Mouse (Mus musculus) heart, postnatal 14 days (tissue): ENCODE data around the gene Birc3. TPM values are rescaled to one million over a fixed set of nuclear protein-coding genes. Genes with fewer than 3 reads are reported as not detected.
"Not testable (repeated sequence)": the region's sequence is repeated elsewhere in the genome, so short reads cannot be mapped to it uniquely, and the experiment has no call there.

Experiments used
- DNase-seq, 2 experiments: peaks; one replicate each; pipeline ENCODE4 v3.0.0; 2021 to 2022
- intact Hi-C: fragments of 180-260 bp; cut with DNase I; formaldehyde crosslinking; loops from one replicate; pipeline ENCODE4 v1.15.1; 2025
- long read RNA-seq, 2 experiments: library from polyadenylated mRNA; stranded (forward); transcript quantifications; one replicate each; pipeline ENCODE4 v2.0.0; 2021
- total RNA-seq, 2 experiments: library from RNA; stranded (reverse); gene quantifications; 2 replicates each; pipeline ENCODE4 v1.2.3; 2021

Gene Birc3
- 10 to 100 TPM in 1 of 2 experiments, 1 to 10 TPM in 1; 8.9 to 10.3 TPM for total RNA-seq
- long read RNA-seq, experiment 1, partial matches to known transcripts: 0 of 6 reads
- long read RNA-seq, experiment 1, other reads (novel, unspliced or antisense): 3 of 6 reads
- long read RNA-seq, experiment 2, partial matches to known transcripts: 0 of 3 reads
- long read RNA-seq, experiment 2, other reads (novel, unspliced or antisense): 1 of 3 reads

DNA sequence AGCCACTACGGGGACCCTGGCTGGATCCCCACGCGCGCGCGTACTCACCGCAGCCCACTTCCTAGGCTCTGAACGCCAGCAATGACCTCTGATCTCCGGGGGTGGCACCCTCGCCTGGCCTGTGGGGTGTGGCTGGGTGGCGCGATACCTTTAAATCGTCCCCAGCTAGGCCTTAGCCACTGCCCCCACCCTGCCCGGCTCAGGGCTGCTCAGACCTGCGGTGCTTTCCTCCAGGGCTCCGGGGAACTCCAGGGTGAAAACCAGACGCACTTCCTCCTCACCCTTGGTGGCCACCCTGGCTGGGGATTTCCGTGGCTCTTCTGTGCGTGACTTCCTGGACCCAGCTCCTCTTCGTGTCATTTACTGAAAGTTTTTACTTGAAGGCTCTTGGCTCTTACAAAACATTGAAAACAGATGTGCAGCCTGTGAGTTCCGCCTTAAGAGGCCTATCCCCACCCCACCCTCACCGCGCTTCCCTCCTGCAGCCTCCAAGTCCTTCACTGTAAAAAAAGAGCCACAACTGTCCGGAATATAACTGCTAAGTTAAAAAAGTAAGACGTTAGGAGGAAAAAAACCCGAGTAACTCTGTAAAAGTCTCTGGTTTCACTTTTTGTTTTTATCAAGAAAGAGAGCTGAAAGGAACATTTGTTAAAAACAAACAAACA is at the start of gene Birc3:
Gene Birc3 (minus strand): TSS at position 412 of the 665 bp plus-strand sequence.
- intact Hi-C loops: loop anchor here (5.0 kb wide), 1 partner anchor 36 kb away; the partner anchor contains the start of gene Birc2
- peak; percentile 72 to 76 for DNase-seq

DNA sequence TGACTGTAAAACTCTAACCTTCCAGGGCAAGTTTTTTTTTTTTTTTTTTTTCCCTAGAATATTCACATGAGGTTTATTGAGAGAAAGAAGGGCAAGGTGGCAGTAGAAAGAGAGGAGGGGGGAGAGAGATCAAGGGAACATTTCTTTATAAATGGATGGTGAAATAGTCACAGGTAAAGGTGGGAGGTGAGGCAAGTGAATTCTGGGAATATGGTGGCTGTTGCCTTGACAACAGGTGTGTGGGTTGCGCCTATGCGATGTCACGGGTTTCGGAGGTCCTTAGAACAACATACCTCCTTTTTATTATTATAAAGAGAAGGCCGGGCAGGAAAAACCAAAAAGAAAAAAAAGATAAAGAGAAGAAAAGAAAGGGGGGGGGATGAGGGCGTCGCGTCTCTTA is 41.9 kb upstream of the Birc3 start:
- intact Hi-C loops: loop anchor here (1.0 to 5.0 kb wide), 2 partner anchors 9 to 157 kb away; no protein-coding TSS in a partner anchor
- no peak for DNase-seq

DNA sequence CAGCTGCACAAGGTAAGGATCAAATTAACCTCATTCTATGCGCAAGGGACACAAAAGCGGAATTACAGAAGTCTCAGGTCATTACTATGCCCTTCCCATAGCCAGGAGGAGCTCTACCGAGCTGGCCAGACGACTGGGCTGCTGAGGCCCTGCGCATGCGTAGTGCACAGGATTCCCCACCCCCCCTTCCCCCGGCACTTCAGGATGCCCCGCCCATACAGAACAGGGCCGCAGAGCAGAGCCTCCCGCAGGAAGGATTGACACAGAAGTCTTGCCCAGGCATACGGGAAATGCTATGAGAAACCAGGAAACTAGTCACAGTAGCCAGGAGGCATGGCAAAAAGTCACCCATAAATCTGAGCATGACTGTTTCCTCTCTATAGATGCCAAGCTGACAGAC is 41.5 kb upstream of the Birc3 start:
- peak; percentile 53 to 61 for DNase-seq

DNA sequence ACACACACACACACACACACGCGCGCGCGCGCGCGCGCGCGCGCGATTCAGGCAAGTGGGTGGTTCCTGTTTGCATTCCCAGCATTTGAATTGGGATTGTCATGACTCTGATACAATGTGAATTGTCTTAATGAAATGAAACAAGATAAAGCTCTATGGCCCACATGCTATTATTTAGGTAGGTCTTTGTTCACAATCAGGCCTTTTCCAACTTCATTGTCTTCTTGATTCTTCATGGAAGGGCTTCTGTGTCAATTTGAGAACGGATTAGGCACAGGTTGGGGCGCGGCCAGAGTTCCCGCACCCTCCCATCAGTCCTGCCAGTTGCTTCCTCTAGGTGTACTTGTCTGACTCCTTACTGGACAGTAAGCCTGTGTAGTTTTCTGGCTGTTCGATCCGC is 41.0 kb upstream of the Birc3 start:
- intact Hi-C loops: loop anchor here (5.0 kb wide), 1 partner anchor 158 kb away; no protein-coding TSS in a partner anchor
- no peak for DNase-seq

More for the DNA sequence above, 41.5 kb upstream of the Birc3 start:
- intact Hi-C loops: loop anchor here (5.0 kb wide), 1 partner anchor 158 kb away; no protein-coding TSS in a partner anchor

DNA sequence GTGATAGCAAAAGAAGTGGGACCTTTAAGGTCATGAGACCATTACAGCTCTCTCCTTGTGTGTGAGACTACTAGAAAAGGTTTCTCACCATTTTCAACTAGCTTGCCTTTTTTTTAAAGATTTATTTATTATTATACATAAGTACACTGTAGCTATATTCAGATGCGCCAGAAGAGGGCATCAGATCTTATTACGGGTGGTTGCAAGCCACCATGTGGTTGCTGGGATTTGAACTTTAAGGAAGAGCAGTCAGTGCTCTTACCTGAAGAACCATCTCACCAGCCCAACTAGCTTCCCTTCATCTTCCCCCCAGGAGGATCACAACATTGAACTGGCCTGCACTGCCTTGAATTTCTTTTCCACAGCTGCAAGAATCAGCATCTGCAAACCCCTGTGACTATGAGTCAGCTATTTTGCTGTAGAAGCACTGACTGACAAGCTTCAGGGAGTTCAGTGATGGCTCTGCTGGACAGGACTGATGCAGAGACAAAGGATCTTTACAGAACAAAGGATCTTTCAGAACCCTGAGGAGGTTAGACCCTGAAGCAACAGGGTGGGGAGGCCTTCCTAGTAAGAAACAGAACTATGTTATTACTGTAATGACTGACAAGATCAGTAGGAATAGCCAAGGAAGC is 34.5 kb upstream of the Birc3 start:
- intact Hi-C loops: loop anchor here (10.0 kb wide), 1 partner anchor 297 kb away; no protein-coding TSS in a partner anchor

DNA sequence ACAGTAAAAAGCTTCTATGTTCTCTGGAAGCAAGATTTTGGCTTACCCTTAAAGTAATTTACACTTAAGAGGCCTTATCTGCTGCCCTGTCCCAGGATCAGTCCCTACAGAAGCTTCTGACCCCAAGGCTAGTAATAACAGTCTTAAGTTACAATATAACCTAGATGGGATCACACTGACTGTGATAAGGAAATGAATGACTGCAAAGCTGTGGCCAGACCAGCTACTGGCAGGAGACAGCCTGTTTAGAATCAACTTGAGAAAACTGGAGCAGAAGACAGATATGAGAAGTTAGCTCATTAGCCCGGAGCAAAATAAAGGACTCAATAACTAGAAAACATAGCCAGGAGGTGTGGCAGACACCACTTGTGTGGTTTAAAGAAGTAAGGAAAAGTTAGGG is 33.6 kb upstream of the Birc3 start:
- intact Hi-C loops: loop anchor here (10.0 kb wide), 1 partner anchor 298 kb away; no protein-coding TSS in a partner anchor
- DNase-seq: no peak

More for the DNA sequence above, 34.5 kb upstream of the Birc3 start:
- DNase-seq: no peak

DNA sequence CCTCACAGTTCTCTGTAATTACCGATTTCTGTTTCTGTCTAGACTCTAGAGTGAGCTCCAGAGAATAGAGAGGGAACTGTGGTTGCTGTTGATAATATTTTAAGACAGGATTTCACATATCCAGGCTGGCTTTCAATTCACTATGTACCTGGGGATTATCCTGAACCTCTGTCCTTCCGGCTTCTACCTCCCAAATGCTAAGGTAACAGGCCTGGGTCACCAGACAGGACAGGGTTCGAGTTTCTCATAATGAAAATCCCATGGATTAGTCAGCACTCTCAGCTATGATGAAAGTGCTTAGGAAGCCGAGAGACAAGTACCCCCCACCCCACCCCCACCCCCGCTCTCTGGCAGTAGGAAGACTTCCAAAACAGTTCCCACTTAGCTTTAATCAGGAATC is 30.8 kb upstream of the Birc3 start:
- intact Hi-C loops: loop anchor here (10.0 kb wide), 1 partner anchor 301 kb away; no protein-coding TSS in a partner anchor
- DNase-seq: no peak

DNA sequence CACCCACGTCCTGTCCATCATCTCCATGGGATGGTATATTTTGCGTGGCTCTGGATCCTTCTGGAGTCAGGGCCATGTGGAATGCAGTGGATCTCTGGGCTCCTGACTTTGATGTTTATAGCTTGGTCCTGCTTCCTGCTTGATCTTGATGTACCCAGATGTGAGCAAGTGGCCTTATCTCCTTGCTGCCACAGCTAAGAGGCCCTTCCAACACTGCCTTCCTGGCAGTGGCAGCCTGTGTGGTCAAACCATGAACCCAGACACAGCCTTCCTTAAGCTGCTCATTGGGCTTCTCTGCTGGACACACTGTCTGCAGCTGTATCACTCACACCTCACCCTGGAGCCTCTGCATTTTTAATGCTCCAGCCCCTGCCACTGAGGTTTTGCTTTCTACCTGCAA is 30.3 kb upstream of the Birc3 start:
- DNase-seq: no peak
- intact Hi-C loops: loop anchor here (10.0 kb wide), 1 partner anchor 302 kb away; no protein-coding TSS in a partner anchor

DNA sequence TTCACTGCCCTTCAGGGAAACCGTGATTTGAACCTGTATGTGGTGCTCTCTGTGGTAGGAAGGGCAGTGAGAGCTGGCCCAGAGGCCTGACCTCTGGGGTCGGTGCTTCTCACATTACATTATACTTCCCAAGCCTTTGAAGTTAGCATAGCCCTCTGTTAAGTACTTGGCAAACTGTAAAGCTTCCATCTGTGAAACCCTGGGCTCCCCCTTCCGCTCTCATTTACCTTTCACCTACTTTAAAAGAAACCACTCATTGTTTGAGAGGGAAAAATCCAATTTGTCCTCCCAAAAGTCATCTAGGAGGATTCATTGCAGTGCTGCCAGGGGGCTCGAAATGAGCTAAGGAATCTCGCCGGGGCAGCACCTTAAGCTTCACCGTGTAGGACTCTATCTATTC is 29.3 kb upstream of the Birc3 start:
- intact Hi-C loops: loop anchor here (10.0 kb wide), 1 partner anchor 302 kb away; no protein-coding TSS in a partner anchor

DNA sequence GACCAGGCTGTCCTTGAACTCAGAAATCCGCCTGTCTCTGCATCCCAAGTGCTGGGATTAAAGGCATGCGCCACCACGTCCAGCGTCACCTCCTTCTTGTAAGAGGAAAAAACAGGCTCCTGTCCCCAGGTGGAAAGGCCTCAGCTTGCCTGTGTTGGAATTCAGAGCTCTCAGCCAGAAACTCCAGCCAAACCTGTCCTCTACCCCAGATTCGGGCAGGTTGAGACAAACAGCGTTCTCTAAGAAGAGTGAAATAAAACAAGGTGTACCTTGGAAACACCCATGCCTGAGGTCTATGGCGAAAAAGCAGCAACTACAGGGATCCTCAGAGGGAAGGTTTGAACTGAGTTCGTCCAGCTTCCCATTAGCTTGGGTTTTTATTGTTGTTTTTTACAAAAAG is 28.0 kb upstream of the Birc3 start:
- intact Hi-C loops: loop anchor here (10.0 kb wide), 1 partner anchor 304 kb away; no protein-coding TSS in a partner anchor
- DNase-seq: no peak

More for the DNA sequence above, 29.3 kb upstream of the Birc3 start:
- DNase-seq: no peak

DNA sequence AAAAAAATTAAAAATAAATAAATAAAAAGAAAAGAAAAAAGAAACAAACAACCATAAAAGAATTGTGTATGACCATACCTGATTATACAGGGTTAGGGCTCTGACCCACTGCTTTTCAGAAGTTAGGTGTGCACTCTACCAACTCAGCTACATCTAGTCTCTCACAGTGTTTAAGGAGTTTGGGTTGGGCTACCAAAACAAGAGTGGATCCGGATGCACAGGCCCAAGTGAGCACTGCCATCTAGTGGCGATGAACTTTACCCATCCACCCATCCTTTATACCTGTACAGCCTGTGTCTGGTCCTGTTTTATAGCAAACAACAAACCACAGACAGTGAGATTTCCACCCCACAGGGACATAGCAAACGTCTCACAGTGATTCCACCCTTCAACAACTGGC is 24.5 kb upstream of the Birc3 start:
- DNase-seq: peak; percentile 70 to 81
- intact Hi-C loops: loop anchor here (1.0 to 2.0 kb wide), 3 partner anchors 41 to 294 kb away; no protein-coding TSS in a partner anchor

DNA sequence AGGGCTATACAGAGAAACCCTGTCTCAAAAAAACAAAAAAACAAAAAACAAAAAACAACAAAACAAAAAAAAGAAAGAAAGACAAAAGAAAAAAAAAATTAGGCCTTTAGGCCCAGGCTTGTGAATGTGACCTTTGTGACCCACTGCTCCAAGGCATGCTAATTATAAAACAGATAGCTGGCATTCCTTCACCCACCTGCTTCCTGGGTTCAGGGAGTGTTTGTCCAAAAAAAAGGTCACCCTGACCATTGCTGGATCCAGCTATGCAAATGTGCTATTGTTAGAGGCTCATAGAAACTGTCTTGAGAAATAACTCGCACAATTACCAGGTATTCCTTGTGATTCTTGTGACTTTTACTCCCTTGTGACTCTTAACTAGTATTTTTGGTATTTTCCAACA is 18.8 kb upstream of the Birc3 start:
- DNase-seq, intact Hi-C loops: not testable (repeated sequence)

DNA sequence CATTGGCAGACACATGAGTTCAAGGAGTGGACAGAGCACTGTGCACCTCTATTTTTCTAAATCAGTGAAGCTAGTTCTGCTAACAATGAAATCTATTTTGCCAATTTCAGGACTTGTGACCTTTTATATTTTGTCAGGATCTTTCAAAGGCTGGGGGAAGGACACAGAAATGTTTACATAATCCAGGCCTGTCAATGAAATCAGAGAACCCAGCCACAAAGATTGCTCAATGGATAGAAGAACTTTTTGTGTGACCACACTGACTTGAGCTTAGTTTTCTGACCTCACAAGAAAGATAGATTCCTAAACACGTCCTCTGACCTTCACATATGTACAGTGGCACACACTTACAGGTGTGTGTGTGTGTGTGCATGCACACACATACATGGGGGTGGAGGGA is 18.2 kb upstream of the Birc3 start:
- intact Hi-C loops: no loop called here
- DNase-seq: no peak

DNA sequence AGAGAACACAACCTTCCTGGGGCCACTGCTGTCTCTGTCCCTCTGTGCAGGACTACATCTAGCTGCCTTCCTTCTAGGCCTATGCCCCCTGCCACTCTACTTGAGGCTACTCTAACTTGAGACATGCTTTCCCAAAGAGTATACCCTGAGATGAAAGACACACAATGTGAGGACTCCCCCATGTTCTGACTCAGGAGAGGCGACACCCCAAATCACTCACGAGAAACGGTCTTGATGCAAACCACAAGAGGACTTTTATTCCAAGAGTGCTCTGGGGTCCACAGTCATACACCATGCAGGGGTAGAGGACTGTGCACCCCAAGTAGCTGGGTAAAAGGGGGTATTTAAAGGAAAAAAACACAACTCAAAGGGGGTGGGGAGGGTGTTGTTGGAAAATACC is 11.4 kb upstream of the Birc3 start:
- no peak for DNase-seq
- intact Hi-C loops: no loop called here

DNA sequence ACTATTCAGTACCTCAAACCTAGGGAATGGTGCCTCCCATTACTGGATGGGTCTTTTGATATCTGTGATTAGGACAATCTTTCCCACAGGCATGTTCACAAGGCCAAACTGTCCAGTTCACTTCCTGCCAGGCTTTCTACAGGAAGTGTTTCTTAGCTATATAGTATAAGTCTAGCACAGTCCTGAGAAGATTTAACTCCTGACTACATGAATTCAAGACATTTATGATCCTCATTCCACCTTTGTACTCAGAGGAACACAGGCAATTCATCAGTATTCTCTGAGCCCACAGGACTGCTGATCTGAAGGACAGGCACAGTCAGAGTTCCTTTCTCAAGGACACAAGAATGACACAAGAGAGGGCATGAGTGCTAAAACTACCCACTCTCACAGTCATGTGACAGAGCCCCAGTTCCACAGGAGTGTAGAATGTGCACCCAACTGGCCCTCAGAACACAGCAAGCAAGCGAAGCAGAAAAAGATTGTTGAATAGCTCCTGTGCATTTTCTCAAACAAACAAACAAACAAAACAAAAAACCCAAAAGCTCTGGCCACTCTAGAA is 9.4 kb upstream of the Birc3 start:
- intact Hi-C loops: no loop called here
- no peak for DNase-seq

DNA sequence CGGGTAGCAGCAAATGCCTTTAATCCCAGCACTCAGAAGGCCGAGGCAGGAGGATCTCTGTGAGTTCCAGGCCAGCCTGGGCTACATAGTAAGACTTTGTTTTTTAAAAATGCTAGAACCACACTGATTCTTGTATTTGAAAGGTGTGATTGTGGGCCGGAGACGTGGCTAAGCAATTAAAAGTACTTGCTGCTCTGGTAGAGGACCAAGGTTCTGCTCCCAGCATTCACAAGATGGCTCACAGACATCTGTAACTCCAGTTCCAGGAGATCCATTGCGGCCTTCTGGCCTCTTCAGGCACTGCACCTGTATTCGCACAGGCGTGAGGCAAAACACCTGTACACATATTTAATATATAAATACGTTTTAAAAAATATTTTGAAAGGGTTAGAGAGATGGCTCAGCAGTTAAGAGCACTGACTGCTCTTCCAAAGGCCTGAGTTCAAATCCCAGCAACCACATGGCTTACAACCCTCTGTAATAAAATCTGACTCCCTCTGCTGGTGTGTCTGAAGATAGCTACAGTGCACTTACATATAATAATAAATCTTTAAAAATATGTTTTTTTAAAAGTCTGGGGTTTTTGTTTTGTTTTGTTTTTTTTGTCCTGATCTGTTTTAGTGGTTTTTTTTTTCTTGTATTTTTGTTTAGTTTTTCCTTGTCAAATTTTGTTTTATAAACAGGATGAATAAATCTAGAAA is 675 bp upstream of the Birc3 start:
- intact Hi-C loops: loop anchor here (5.0 kb wide), 1 partner anchor 36 kb away; the partner anchor contains the start of gene Birc2
- peak in 1 of 2 experiments; percentile 7 for DNase-seq

DNA sequence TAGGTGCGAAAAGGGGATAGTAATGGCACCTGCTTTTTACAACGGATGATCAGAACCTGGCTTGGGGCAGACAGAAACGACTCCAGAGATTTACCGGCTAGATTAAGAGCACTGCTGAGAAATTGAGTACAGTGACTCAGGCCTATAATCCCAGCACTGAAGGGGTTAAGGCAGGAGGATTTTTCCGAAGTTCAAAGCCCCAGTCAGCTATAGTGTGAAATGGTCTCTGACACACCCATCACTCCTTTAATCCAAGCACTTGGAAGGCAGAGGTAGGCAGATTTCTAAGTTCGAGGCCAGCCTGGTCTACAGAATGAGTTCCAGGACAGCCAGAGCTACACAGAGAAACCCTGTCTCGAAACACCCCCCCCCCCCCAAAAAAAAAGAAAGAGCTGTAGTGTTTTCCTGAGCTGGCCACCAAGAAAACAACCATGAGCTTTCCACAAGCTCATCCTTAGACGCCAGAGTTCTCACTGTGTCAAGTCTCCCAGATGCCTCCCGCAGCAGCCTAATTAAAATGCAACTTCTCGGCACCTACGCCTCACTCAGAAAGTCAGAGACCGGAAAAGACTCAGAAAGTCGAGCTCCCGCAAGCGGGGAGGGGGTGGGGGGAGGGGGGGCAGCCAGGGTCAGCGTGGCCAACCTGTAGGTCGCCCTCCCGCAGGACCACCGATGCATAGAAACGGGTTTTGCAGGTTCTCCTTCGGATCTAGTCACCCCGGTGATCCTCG is 777 bp downstream of the Birc3 start:
- DNase-seq: no peak
- intact Hi-C loops: loop anchor here (5.0 kb wide), 1 partner anchor 35 kb away; the partner anchor contains the start of gene Birc2

DNA sequence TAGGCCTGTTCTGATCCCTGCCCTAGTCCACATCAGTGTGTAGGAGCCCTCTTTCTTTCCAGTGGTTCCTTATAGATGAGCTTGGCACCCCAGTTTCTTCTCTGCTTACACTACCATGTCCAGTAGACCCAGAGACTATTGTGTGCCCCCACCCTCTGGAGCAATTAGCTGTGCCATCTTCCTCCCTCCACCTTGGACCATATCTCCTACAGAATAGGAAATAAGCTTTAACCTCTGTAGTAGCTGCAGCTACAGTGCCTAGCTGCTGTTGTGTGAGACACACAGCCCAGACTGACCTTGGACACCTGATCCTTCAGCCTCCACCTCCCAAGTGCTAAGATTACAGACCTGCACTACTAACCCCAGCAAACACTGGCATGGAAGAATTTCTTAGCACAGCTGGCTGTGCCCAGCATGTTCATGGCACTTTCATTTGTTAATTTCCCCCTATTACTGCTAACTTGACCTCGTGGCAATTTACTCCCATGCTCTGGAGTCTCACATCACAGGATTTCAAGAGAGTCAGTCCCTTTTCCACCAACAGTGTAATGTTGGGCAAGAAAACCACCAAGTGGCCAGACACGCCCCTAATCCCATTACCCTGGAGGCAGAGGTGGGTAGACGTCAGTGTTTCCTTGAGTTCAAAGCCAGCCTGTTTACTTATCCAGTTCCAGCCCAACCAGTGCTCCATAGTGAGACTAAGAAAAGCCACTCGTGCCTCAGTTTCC is 1.5 kb downstream of the Birc3 start:
- intact Hi-C loops: loop anchor here (5.0 kb wide), 1 partner anchor 34 kb away; the partner anchor contains the start of gene Birc2
- DNase-seq: no peak
